Mouse (Mus musculus): ENCODE measurements around the gene Enthd1. TPM values are rescaled to one million over a fixed set of nuclear protein-coding genes. Genes with fewer than 3 reads are reported as not detected.

The Enthd1 gene
- polyA plus RNA-seq, 1 experiment: not detected

- TF ChIP-seq GATA1 (IDR thresholded peaks at IDR 0.05; ENCODE audit: low read length): no peak
Measured at GRCm38 (mm10) chr15:80577166-80577960, 12.4 kb upstream of the Enthd1 start.

GRCm38 (mm10) chr15:80576415-80576994 is 11.5 kb upstream of the Enthd1 start:
- TF ChIP-seq GATA1 (IDR thresholded peaks at IDR 0.05; ENCODE audit: low read length): no peak

GRCm38 (mm10) chr15:80575817-80576370 is 10.9 kb upstream of the Enthd1 start:
- TF ChIP-seq GATA1 (IDR thresholded peaks at IDR 0.05; ENCODE audit: low read length): no peak

- no peak for TF ChIP-seq GATA1 (IDR thresholded peaks at IDR 0.05; ENCODE audit: low read length)
Measured at GRCm38 (mm10) chr15:80574211-80575040, 9.5 kb upstream of the Enthd1 start.

- TF ChIP-seq GATA1 (IDR thresholded peaks at IDR 0.05; ENCODE audit: low read length): no peak
Measured at GRCm38 (mm10) chr15:80572811-80573520, 8.0 kb upstream of the Enthd1 start.

- TF ChIP-seq GATA1 (IDR thresholded peaks at IDR 0.05; ENCODE audit: low read length): no peak
Measured at GRCm38 (mm10) chr15:80572291-80572690, 7.3 kb upstream of the Enthd1 start, which contains the start of gene Grap2. Gene Grap2, plus strand, starts transcription at chr15:80572594.

- no peak for TF ChIP-seq GATA1 (IDR thresholded peaks at IDR 0.05; ENCODE audit: low read length)
Measured at GRCm38 (mm10) chr15:80571611-80572010, 6.7 kb upstream of the Enthd1 start.

GRCm38 (mm10) chr15:80570226-80570625 is 5.3 kb upstream of the Enthd1 start:
- TF ChIP-seq GATA1 (IDR thresholded peaks at IDR 0.05; ENCODE audit: low read length): no peak

- TF ChIP-seq GATA1 (IDR thresholded peaks at IDR 0.05; ENCODE audit: low read length): no peak
Measured at GRCm38 (mm10) chr15:80569205-80569604, 4.2 kb upstream of the Enthd1 start.

GRCm38 (mm10) chr15:80567731-80568130 is 2.8 kb upstream of the Enthd1 start:
- TF ChIP-seq GATA1 (IDR thresholded peaks at IDR 0.05; ENCODE audit: low read length): no peak

- TF ChIP-seq GATA1 (IDR thresholded peaks at IDR 0.05; ENCODE audit: low read length): no peak
Measured at GRCm38 (mm10) chr15:80567139-80567538, 2.2 kb upstream of the Enthd1 start.

GRCm38 (mm10) chr15:80566696-80567095 is 1.7 kb upstream of the Enthd1 start:
- no peak for TF ChIP-seq GATA1 (IDR thresholded peaks at IDR 0.05; ENCODE audit: low read length)

- no peak for TF ChIP-seq GATA1 (IDR thresholded peaks at IDR 0.05; ENCODE audit: low read length)
Measured at GRCm38 (mm10) chr15:80563634-80564208, 1.2 kb downstream of the Enthd1 start.

GRCm38 (mm10) chr15:80562446-80562845 is 2.5 kb downstream of the Enthd1 start:
- TF ChIP-seq GATA1 (IDR thresholded peaks at IDR 0.05; ENCODE audit: low read length): no peak
